ENCODE assay signal across 10 mouse cellular contexts in genomic region chr1:136945876-136946275, GRCm38 (mm10). TPM values are rescaled to one million over a fixed set of nuclear protein-coding genes. Genes with fewer than 3 reads are reported as not detected.
DNase-seq lines count a peak whose midpoint lies in the region; ATAC-seq and TF ChIP-seq lines count a peak whose summit lies in the region.
"Had no signal": no experiment of that assay in that cellular context is flagged by ENCODE, and none has a peak within 500 bp of the region (broad histone marks: within the 10 kb centered on the region; RNA-seq: fewer than 3 reads in every experiment).

No protein-coding gene starts in this region.

- 0 out of 2 replicates have a peak overlapping the region, but pooled peaks have one; percentile 46 for H3K4me3 ChIP-seq in kidney, embryonic 15.5 days (replicated peaks)
- peak overlapping the region; percentile 64 for H3K4me3 ChIP-seq in embryonic facial prominence, embryonic 10.5 days
- H3K4me3 ChIP-seq in intestine, postnatal 0 days (ENCODE audit: low read depth, low read length), result peak overlapping the region; percentile 75
- H3K4me3 ChIP-seq in neural tube, embryonic 13.5 days, result peak overlapping the region; percentile 9; the same call in 1 of the 2 replicates
- H3K4me3 ChIP-seq: erythroblast, embryonic 14.5 days; limb, embryonic 15.5 days had no signal

- WGBS in kidney, embryonic 15.5 days, result 2% methylated on average over 10 of the region's 10 CpGs
- WGBS in embryonic facial prominence, embryonic 10.5 days, result under 1% methylated on average over 10 of the region's 10 CpGs
- 3% methylated on average over 10 of the region's 10 CpGs for WGBS in intestine, postnatal 0 days
- 2% methylated on average over 10 of the region's 10 CpGs for WGBS in neural tube, embryonic 13.5 days

- no peak for TF ChIP-seq CTCF in intestine, postnatal 0 days (IDR thresholded peaks at IDR 0.05; ENCODE audit: low read depth)

- H3K27ac ChIP-seq in kidney, embryonic 15.5 days, result no peak overlapping the region
- H3K27ac ChIP-seq in embryonic facial prominence, embryonic 10.5 days (replicated peaks), result peak overlapping the region; percentile 30; the same call in 1 of the 2 replicates
- peak overlapping the region; percentile 10; the same call in 1 of the 2 replicates for H3K27ac ChIP-seq in intestine, postnatal 0 days (ENCODE audit: low read depth, low read length)
- no peak overlapping the region for H3K27ac ChIP-seq in neural tube, embryonic 13.5 days (replicated peaks)
- H3K27ac ChIP-seq: limb, embryonic 15.5 days had no signal

- no peaks in the 10 kb centered on the region for H3K9me3 ChIP-seq in kidney, embryonic 15.5 days (replicated peaks)
- H3K9me3 ChIP-seq in embryonic facial prominence, embryonic 10.5 days, result no peaks in the 10 kb centered on the region
- H3K9me3 ChIP-seq in intestine, postnatal 0 days (ENCODE audit: control insufficient read depth), result no peaks in the 10 kb centered on the region
- H3K9me3 ChIP-seq in neural tube, embryonic 13.5 days, result no peaks in the 10 kb centered on the region
- H3K9me3 ChIP-seq: limb, embryonic 15.5 days had no signal

- no peak for DNase-seq in kidney, adult 9 months
- peak; percentile 51 for DNase-seq in embryonic facial prominence, embryonic 10.5 days (ENCODE audit: low spot score)
- no peak for DNase-seq in spleen, adult 18-20 months
- no peak for DNase-seq in left cerebral cortex, postnatal 14 days (ENCODE audit: low spot score in 2 of 2)

- H3K27me3 ChIP-seq in kidney, embryonic 15.5 days, result peaks cover 88% of the 10 kb centered on the region
- H3K27me3 ChIP-seq in embryonic facial prominence, embryonic 10.5 days (replicated peaks; ENCODE audit: low read depth, poor library complexity, severe bottlenecking), result peaks cover 87% of the 10 kb centered on the region
- H3K27me3 ChIP-seq in intestine, postnatal 0 days (replicated peaks; ENCODE audit: control insufficient read depth, insufficient read depth, low read length), result 0 out of 2 replicates have a peak, but pooled peaks cover 6% of the 10 kb centered on the region
- peaks cover 83% of the 10 kb centered on the region for H3K27me3 ChIP-seq in neural tube, embryonic 13.5 days

- H3K36me3 ChIP-seq in kidney, embryonic 15.5 days, result no peaks in the 10 kb centered on the region
- no peaks in the 10 kb centered on the region for H3K36me3 ChIP-seq in embryonic facial prominence, embryonic 10.5 days (replicated peaks)
- 0 out of 2 replicates have a peak, but pooled peaks cover 1% of the 10 kb centered on the region for H3K36me3 ChIP-seq in intestine, postnatal 0 days (ENCODE audit: control insufficient read depth, insufficient read depth)
- H3K36me3 ChIP-seq in neural tube, embryonic 13.5 days, result no peaks in the 10 kb centered on the region
- H3K36me3 ChIP-seq: limb, embryonic 15.5 days had no signal

- intact Hi-C loops in left cerebral cortex, postnatal 14 days (cut with DNase I), result loop anchor here (5.0 kb wide), 1 partner anchor 276 kb away; no protein-coding TSS in a partner anchor

- no peak overlapping the region for H3K9ac ChIP-seq in kidney, embryonic 15.5 days
- H3K9ac ChIP-seq in intestine, postnatal 0 days (ENCODE audit: low read depth, low read length), result peak overlapping the region; percentile 81
- H3K9ac ChIP-seq in neural tube, embryonic 13.5 days, result no peak overlapping the region
- H3K9ac ChIP-seq: limb, embryonic 15.5 days had no signal

- H3K4me2 ChIP-seq in kidney, embryonic 15.5 days, result peak overlapping the region; percentile 84
- peak overlapping the region; percentile 77 for H3K4me2 ChIP-seq in intestine, postnatal 0 days (replicated peaks; ENCODE audit: low read depth)
- H3K4me2 ChIP-seq in neural tube, embryonic 13.5 days, result 0 out of 2 replicates have a peak overlapping the region, but pooled peaks have one; percentile 4
- H3K4me2 ChIP-seq: limb, embryonic 15.5 days had no signal

- no peak for ATAC-seq in kidney, embryonic 15.5 days (replicated peaks; ENCODE audit: low FRiP score)
- ATAC-seq in intestine, postnatal 0 days, result peak; percentile 29
- ATAC-seq in neural tube, embryonic 13.5 days (ENCODE audit: low read depth), result no peak
- ATAC-seq: Patski had no signal

- peaks cover 37% of the 10 kb centered on the region for H3K4me1 ChIP-seq in kidney, embryonic 15.5 days
- H3K4me1 ChIP-seq in embryonic facial prominence, embryonic 10.5 days, result peaks cover 45% of the 10 kb centered on the region
- no peaks in the 10 kb centered on the region for H3K4me1 ChIP-seq in intestine, postnatal 0 days (replicated peaks; ENCODE audit: control insufficient read depth, insufficient read depth, low read length)
- peaks cover 29% of the 10 kb centered on the region for H3K4me1 ChIP-seq in neural tube, embryonic 13.5 days (replicated peaks)

RNA-seq across cellular contexts. Expression of gene Nr5a2, which starts 14.4 kb away (rescaled TPM):
- polyA plus RNA-seq in kidney, embryonic 15.5 days (2015; fragmentation: Nextera tagmentation; extraction: Ambion mirVana), result 0.75 and 0.86 TPM in 2 replicates
- polyA plus RNA-seq in embryonic facial prominence, embryonic 10.5 days (2016; fragmentation: Nextera tagmentation; extraction: Ambion mirVana), result 1.1 and 1.3 TPM in 2 replicates
- polyA plus RNA-seq in intestine, postnatal 0 days (2015; fragmentation: Nextera tagmentation; extraction: Ambion mirVana), result 3.9 and 4.9 TPM in 2 replicates
- 1.4 and 1.5 TPM in 2 replicates for polyA plus RNA-seq in neural tube, embryonic 13.5 days (2015; fragmentation: Nextera tagmentation; extraction: Ambion mirVana)
- under 1 TPM; 0.11 to 0.90 TPM for total RNA-seq in left cerebral cortex, postnatal 14 days (2021)

Comparison
In these comparisons a context has a peak if more than half of its experiments do, and no peak if none do; other contexts are left out.
1. H3K27ac ChIP-seq: peak in embryonic facial prominence, embryonic 10.5 days (single experiment) and intestine, postnatal 0 days (single experiment); none in kidney, embryonic 15.5 days (single experiment) and neural tube, embryonic 13.5 days (single experiment).
2. H3K4me2 ChIP-seq: peak in every context shown above with its lines; median percentile 84 in kidney, embryonic 15.5 days; 77 in intestine, postnatal 0 days; 4 in neural tube, embryonic 13.5 days.
3. H3K4me3 ChIP-seq: peak in every context shown above with its lines; median percentile 75 in intestine, postnatal 0 days; 64 in embryonic facial prominence, embryonic 10.5 days; 46 in kidney, embryonic 15.5 days; 9 in neural tube, embryonic 13.5 days.